Mouse (Mus musculus): Measurements from ENCODE around the gene Ndufc2. TPM values are rescaled to one million over a fixed set of nuclear protein-coding genes. Genes with fewer than 3 reads are reported as not detected.

Gene Ndufc2
- total RNA-seq, 1 experiment from 2014 or later, result 210 TPM

Other genes starting within 250 kb of the Ndufc2 start
- gene Usp35, start 68.0 kb upstream of the Ndufc2 start, total RNA-seq (2017), result not detected in 2 replicates
- 0.09 and 0.78 TPM in 2 replicates for gene Kctd21, start 67.7 kb upstream of the Ndufc2 start, total RNA-seq (2017)
- gene Alg8, start 28.4 kb upstream of the Ndufc2 start, total RNA-seq (2017), result 36.6 and 45.1 TPM in 2 replicates
- not detected in 2 replicates for gene Thrsp, start 17.7 kb downstream of the Ndufc2 start, total RNA-seq (2017)
- gene Kctd14, start 51.3 kb downstream of the Ndufc2 start, total RNA-seq (2017), result 4.9 and 7.2 TPM in 2 replicates
- gene Ints4, start 81.0 kb downstream of the Ndufc2 start, total RNA-seq (2017), result 54.1 and 58.8 TPM in 2 replicates
- gene Aamdc, start 179.5 kb downstream of the Ndufc2 start, total RNA-seq (2017), result 37.2 and 50.3 TPM in 2 replicates
- gene Rsf1, start 179.9 kb downstream of the Ndufc2 start, total RNA-seq (2017), result 48.5 and 54.9 TPM in 2 replicates

Measured in common myeloid progenitor, adult 5-6 weeks (primary cell).